Mouse (Mus musculus) forelimb bud, embryonic 11.5 days (tissue): ENCODE data around the gene Gspt1.

Experiments
- DNase-seq: peaks from one replicate; pipeline ENCODE4 v3.0.0-alpha.2; 2012; ENCODE audit warnings: low read depth, low spot score

The Gspt1 gene

DNA sequence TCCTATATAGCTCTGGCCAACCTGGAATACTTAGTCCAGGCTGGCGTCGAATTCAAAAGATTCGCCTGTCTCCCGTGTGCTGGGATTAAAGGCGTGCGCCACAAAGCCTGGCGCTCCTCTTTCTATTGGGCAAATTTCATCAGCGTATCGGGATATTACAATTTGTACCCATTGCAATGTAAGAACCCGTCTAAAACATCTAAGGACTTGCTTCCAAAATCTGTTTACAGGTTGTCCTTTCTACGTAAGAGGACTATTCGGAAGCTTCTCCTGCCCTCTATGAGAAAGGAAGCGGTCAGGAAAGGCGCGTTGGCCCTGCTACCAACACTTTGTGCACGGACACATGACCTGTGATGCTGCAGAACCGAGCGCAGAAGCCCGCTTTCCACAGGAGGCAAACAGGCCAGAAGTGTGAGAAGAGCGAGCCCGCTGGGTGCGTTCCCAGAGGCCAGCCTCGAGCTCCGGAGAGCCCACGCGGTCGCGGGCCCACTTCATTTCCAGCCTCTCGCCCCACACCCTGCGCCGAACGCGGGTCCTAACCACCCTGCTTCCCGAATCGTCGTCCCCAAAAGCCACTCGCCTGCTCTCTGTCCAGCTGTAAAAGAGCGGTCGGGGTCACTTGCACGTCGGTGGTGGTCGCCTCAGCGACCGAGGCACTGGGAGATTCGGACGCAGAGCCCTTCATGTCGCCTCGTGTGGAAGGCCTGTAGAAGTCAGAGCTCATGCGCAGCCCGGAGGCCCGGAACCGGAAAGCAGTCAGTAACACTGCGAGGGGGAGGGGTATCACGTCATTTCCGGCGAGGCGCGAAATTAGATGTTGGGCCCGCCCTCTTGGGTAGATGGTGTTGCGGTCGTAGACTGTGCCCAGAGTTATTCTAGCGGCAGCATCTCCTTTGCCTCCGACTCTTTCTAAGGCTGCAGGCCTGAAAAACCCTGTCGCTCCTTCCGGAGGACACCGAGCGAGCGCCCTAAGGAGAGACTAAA lies 51.3 kb downstream of the Gspt1 start, which contains the start of gene Rsl1d1:
Gene Rsl1d1, minus strand, starts transcription at position 761 of the 984 bp plus-strand sequence.
- DNase-seq = peak; percentile 97

DNA sequence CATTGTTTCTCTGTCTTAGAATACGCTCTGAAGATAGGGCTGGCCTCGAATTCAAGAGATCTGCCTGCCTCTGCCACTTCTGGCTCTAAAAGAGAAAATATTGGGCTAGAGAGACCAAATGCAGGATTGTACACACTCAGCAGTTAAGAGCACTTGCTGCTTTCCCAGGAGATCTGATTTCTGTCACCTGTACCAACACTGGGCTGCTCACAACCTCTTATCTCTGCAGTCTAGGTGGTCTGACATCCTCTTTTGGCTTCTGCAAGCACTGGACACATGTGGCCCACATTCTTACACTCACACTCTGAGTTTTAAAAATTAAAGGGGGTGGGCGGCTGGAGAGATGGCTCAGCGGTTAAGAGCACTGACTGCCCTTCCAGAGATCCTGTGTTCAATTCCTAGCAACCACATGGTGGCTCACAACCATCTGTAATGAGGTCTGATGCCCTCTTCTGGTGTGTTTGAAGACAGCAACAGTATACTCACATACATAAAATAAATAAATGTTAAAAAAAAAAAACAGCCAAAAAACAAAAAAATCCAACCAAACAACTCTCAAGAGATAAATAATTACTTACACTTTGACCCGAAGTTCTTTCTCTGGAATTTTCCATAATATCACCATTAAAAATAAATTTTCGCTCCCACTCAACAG lies 52.3 kb downstream of the Gspt1 start:
- DNase-seq = no peak

DNA sequence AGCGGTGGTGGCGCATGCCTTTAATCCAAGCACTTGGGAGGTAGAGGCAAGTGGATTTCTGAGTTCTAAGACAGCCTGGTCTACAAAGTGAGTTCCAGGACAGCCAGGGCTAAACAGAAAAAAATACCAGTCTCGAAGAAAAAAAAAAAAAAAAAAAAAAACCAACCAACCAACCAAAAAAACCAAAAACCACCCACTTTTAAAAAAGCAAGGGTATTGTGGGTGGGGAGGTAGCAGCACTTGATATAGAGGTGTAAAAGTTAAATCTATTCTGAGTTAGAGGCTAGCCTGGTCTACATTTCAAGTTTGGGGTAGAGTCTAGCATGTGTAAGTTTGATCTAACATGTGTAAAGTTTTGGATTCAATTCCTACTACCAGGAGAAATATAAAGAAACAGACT lies 53.9 kb downstream of the Gspt1 start:
- no peak for DNase-seq

DNA sequence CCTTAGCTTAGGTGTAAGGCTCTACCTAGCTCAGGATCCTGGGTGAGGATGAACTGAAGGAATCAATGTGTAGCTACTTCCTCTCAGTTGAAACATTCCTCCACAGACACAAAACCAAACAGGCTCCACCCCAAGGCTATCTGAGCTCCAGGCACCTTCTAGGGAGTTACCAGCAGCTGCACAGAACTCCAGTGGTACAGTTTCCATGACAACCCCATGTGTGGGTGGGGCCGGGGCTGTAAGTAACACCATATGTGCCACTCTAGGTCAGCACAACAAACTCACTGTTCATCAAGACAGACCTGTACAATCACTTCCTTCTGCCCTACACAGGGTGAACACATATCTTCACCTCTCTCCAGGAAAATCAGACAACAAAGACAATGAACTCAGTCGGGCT lies 55.7 kb downstream of the Gspt1 start:
- peak; percentile 87 for DNase-seq

DNA sequence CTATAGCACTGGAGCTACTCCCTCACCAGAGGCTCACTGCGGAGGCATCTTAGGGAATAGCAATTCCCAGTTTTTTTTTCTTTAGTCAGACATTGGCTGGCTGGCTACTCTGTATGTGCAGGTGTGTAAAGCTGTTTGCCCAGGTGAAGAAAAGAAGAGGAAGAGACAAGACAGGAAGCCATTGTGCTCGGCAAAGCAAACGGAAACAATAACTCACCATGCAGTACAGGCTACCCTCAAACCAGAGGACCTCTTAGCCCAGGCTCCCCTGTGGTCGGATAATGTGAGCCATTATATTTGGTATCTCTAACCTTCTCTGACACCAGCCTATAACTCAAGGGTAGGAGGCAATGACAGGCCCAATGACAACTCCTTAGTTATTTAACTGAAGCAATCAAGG lies 57.1 kb downstream of the Gspt1 start:
- DNase-seq = no peak

DNA sequence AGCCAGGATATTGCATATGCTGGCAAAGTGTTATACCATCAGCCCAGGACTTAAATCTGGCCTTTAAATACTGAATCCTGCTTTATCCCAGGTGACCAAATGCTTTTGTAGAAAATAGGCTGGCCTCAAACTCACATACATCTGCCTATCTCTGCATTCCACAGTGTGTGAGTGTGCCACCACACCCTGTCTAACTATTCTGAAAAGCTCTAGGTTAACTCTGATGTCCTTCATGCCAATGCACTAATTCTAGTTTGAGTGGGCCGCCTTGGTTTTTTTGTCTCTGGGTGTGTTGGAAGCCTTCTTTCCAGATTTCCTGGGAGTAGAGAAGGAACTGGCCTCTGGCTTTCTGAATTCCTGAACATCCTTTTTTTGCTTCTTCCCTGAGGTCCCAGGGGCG lies 60.9 kb downstream of the Gspt1 start:
- no peak for DNase-seq

DNA sequence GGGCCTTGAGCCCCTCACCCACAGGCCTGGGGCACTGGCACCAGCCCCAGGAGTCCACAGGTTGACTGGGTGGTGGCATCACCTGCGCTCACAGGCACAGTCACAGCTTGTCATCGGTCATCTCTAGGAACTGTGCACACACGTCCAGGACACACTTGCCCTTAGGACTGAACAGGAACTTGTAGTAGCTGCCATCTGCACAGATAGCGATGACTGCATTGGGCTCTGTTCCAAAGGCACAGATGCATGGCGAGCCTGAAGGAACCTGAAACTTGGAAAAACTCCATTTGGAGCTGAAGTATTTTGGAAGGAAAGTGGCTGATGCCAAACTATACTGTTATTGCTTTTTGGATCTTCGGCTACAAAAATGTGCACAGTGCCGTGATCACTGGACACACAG lies 64.0 kb downstream of the Gspt1 start:
- DNase-seq = no peak

DNA sequence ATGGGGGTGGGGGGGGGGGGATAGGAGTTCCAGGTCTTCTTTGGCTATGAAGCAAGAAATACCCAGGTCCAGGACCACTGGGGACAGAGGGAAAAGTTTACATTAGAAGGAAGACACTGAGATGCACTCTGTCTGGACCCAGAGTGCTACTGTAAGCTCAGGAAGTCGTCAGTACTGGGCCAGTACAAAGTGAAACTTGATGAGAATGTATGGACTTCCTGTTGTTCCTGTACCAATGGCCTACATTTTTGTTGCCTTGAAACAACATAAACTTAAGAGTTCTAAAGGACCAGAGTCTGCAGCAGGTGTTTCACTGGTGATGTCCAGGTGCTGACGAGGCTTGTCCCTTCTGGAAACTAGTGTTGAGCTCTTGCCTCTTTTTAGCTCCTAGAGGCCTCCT lies 76.7 kb downstream of the Gspt1 start:
- no peak for DNase-seq

DNA sequence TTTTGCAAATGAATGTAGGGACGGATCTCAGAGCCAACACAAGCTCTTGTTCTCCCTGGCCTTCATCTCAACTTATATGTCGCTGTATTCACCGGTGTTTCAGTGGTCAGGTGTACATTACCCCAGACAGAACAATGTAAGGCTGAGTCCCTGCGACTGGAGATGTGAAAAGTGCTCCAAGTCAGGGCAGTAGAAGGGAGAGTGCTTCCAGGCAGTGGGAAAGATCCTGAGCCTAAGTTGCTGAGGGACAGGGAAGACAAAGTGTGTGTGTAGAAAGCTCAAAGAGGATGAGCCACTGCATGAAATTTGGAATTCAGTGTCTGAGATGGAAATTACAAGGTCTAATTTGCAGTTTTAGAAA lies 77.3 kb downstream of the Gspt1 start:
- DNase-seq = no peak

DNA sequence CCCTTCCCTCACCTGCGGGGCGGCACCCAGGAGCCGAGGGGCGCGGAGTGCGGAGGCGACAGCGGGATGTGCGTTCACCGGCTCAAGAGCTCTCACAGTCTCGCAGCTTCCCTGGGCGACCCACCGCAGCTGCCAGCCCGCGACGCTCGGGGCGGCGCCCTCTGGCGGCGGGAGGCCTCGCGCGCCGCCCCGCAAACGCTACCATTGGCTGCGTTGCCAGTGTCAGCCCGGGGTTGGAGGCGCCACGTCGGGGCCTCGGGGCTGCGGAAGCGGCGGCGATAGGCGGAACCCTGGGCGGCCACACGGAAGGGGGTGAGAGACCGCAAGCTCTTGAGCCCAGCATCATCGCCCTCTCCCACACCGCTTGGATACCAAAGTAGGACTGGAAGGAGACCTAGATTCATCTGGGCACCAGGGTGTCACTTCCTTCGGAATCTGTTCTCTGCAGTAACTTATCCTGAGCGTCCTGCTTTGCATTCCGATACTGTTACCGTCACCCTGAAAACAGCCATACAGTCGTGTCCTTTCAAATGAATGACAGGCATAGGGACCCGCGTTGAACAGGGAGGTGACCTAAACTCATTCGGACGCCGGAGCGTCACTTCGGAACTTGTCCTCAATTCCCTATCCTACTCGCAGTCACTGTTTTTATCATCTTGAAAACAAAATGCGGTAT lies 77.8 kb downstream of the Gspt1 start, which contains the start of gene Zc3h7a:
Gene Zc3h7a, minus strand, starts transcription at position 186 of the 676 bp plus-strand sequence.
- DNase-seq = peak; percentile 89

DNA sequence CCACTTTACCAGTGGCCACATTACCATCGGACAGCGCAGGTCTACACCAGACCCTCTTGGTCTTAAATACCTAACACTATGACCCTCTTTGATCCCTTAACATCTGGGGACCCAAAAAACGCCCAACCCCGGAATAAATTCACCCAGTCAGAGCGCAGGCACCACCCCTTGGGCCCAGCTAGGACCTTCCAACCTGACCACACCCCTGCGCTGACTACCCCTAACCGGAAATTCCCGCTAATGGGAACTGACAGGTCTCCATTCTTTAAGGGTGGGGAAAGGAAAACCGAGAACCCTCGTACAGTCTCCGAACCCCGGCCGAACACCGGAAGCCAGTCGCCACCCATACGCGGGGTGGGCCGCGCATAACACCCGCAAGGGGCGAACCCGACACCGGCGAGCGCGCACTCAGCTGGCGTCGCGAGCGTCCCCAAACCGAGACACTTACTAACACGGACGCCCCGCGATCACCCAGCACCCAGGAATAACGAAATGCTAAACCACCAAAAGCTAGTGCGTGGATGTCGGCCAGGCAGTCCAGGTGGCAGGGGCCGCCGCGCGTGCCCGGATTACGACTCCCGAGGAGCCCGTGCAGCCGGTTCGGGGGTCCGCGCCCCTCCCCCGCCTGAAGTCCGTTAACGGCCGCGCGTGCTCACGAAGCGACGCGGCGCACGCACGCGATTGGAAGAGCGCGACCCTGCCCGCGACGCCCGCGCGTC lies 78.5 kb downstream of the Gspt1 start:
- peak; percentile 68 for DNase-seq

DNA sequence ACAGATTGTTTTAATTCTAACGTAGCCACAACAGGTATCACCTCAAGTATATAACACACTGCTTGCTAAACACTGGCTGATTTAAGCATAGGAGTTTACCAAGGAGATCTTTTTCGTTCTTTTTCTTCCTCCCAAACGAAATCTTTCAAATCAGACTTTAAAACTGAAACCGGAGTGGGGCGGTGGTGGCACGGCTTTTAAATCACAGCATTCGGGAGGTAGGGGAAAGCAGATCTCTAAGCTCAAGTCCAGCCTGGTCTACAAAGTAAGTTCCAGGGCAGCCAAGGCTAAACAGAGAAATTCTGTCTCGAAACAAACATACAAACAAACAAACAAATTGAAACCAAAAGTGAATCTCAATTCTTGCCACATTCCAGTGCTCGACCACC lies 79.0 kb downstream of the Gspt1 start:
- peak; percentile 8 for DNase-seq

DNA sequence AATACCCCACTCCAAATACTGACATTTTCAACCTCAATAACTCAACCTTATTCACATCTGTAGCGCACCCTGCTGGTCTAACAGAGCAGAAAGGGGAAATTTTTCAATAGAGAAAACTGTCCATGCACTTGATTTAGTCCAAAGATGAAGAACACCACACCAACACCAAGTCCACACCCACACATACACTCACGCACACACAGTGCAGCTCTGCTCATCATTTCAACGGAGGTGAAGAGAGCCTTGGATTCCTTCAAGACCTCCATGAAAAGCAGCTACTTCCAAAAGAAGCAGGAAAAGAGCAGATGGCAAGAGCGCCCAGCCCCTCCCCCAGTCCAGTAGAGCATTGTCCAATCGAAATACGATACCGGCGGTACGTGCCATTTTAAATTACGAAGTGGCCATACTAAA lies 79.4 kb downstream of the Gspt1 start:
- peak; percentile 69 for DNase-seq

DNA sequence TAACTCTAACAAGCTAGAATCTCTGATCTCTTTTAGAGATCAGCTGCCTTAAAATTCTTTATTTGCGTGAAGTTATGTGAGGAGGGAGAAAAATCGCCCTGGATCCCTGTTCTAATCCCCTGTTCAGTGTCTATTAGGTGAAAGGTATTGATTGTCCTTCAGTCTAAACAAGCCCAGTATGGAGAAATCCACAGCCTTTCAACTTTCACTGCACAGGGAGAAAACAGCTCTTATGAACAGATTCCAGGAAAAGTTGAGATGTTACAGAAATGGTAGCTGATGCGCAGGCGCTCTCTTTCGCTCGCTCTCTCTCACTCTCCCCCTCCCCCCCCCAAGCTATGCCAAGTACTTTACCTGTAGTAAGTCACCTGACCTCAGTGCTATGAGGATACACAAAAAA lies 82.4 kb downstream of the Gspt1 start:
- DNase-seq = no peak
